Mouse (Mus musculus) cerebellum, adult 2 months (tissue): ENCODE measurements at regions not wholly inside any gene's neighbourhood (a gene's known extent, or its start where the extent isn't known, plus 50 kb on each side); places are given as distances from the start of the nearest gene placed in this dataset.

Experiments
- CTCF ChIP-seq: fragments of 200-500 bp; IDR thresholded peaks from 2 replicates; pipeline ENCODE4 v1.5.1; 2011; ENCODE audit warnings: low read depth, mild to moderate bottlenecking, control low read depth, low read length, moderate library complexity, borderline replicate concordance; ENCODE audit not compliant: insufficient read depth
- POLR2A ChIP-seq: fragments of 200-500 bp; IDR thresholded peaks from 2 replicates; pipeline ENCODE4 v1.6.1; 2011; ENCODE audit warnings: low read length, control low read depth, borderline replicate concordance; ENCODE audit not compliant: insufficient read depth

DNA sequence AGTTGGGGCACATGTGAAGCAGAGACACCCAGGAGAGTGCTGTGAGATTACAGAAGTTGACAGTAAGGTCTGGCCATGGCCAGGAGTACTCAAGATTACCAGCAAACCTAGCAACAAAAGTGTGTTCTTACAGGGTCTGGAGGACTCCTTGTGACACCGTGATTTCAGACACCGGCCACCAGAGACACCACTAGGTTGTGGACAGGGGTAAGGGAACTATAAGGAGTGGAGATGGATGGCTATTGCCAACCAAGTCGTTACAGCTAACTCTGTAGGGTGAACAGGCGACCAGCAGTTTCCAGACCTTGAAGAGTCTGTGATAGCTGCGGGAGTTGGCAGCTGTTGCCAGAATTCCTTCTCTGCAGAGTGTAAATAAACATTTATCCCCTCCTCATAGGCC, 54.4 kb upstream of the Cnih3 start:
- no peak for TF ChIP-seq CTCF
- no peak for TF ChIP-seq POLR2A
